Mouse (Mus musculus) E14TG2a.4 (cell line): ENCODE results near the gene Irf2bp2.
"Not testable (repeated sequence)": the region's sequence is repeated elsewhere in the genome, so short reads cannot be mapped to it uniquely, and the experiment has no call there.

Experiments
- H3K27me3 ChIP-seq: 2 replicates; pipeline ENCODE4 v1.6.1; 2014; ENCODE audit warnings: low read length, control low read depth; ENCODE audit not compliant: insufficient read depth
- H3K36me3 ChIP-seq: 2 replicates; pipeline ENCODE4 v1.6.1; 2014; ENCODE audit warnings: low read length, control low read depth; ENCODE audit not compliant: insufficient read depth
- H3K4me1 ChIP-seq: replicated peaks from 2 replicates; pipeline ENCODE4 v1.6.1; 2014; ENCODE audit warnings: low read depth, low read length, control low read depth
- H3K4me3 ChIP-seq: replicated peaks from 2 replicates; pipeline ENCODE4 v1.5.1; 2014; ENCODE audit warnings: mild to moderate bottlenecking, low read length
- H3K9me3 ChIP-seq: 2 replicates; pipeline ENCODE4 v1.6.1; 2014; ENCODE audit warnings: low read length, control low read depth
- CTCF ChIP-seq: conservative IDR thresholded peaks from 2 replicates; pipeline ENCODE4 v1.5.1; 2014; ENCODE audit warnings: low read length
- NANOG ChIP-seq: IDR thresholded peaks from 2 replicates; pipeline ENCODE4 v1.6.1; 2014; ENCODE audit warnings: borderline replicate concordance, low read length, mixed read lengths
- POU5F1 ChIP-seq: IDR thresholded peaks from 2 replicates; pipeline ENCODE4 v1.6.1; 2014; ENCODE audit warnings: low read length, borderline replicate concordance

The Irf2bp2 gene

GRCm38 (mm10) chr8:126612739-126613138, 19.0 kb upstream of the Irf2bp2 start:
- no peaks in the 10 kb centered on the region for H3K9me3 ChIP-seq
- no peak for TF ChIP-seq NANOG
- TF ChIP-seq CTCF, result no peak
- TF ChIP-seq POU5F1, result no peak
- H3K4me3 ChIP-seq, result no peak overlapping the region
- H3K36me3 ChIP-seq, result no peaks in the 10 kb centered on the region
- H3K4me1 ChIP-seq, result peaks cover 43% of the 10 kb centered on the region
- H3K27me3 ChIP-seq, result peaks cover 15% of the 10 kb centered on the region

GRCm38 (mm10) chr8:126610713-126611112, 16.9 kb upstream of the Irf2bp2 start:
- peaks cover 40% of the 10 kb centered on the region for H3K4me1 ChIP-seq
- peaks cover 18% of the 10 kb centered on the region for H3K9me3 ChIP-seq
- no peaks in the 10 kb centered on the region for H3K36me3 ChIP-seq
- TF ChIP-seq POU5F1, result no peak
- H3K4me3 ChIP-seq, result no peak overlapping the region
- H3K27me3 ChIP-seq, result peaks cover 15% of the 10 kb centered on the region

GRCm38 (mm10) chr8:126609556-126610263, 15.9 kb upstream of the Irf2bp2 start:
- Histone ChIP-seq H3K9me3 (peaks cover 28% of the 10 kb centered on the region), H3K4me3 (no peak overlapping the region), H3K27me3 (peaks cover 15% of the 10 kb centered on the region), H3K4me1 (peaks cover 33% of the 10 kb centered on the region), H3K36me3 (no peaks in the 10 kb centered on the region)
- TF ChIP-seq CTCF (no peak), NANOG (no peak), POU5F1 (no peak)

GRCm38 (mm10) chr8:126603241-126603947, 9.6 kb upstream of the Irf2bp2 start:
- Histone ChIP-seq H3K27me3 (no peaks in the 10 kb centered on the region; the same call in 1 of the 2 replicates), H3K36me3 (no peaks in the 10 kb centered on the region), H3K4me1 (peaks cover 50% of the 10 kb centered on the region), H3K9me3 (peaks cover 32% of the 10 kb centered on the region), H3K4me3 (no peak overlapping the region)
- TF ChIP-seq CTCF, result no peak
- TF ChIP-seq NANOG, result no peak
- TF ChIP-seq POU5F1, result no peak

- no peak for TF ChIP-seq POU5F1
- no peak for TF ChIP-seq CTCF
- TF ChIP-seq NANOG, result no peak
- no peaks in the 10 kb centered on the region for H3K27me3 ChIP-seq
Observed at GRCm38 (mm10) chr8:126602641-126603040, 8.9 kb upstream of the Irf2bp2 start.

GRCm38 (mm10) chr8:126601325-126601724, 7.5 kb upstream of the Irf2bp2 start:
- H3K27me3 ChIP-seq, result no peaks in the 10 kb centered on the region
- H3K4me3 ChIP-seq, result peak overlapping the region; percentile 41
- TF ChIP-seq NANOG (no peak), POU5F1 (no peak), CTCF (no peak)
- H3K9me3 ChIP-seq, result peaks cover 21% of the 10 kb centered on the region
- peaks cover 67% of the 10 kb centered on the region for H3K4me1 ChIP-seq
- H3K36me3 ChIP-seq, result no peaks in the 10 kb centered on the region

More at GRCm38 (mm10) chr8:126602641-126603040, 8.9 kb upstream of the Irf2bp2 start:
- H3K4me3 ChIP-seq, result no peak overlapping the region; the same call in 1 of the 2 replicates
- no peaks in the 10 kb centered on the region for H3K36me3 ChIP-seq
- H3K4me1 ChIP-seq, result peaks cover 54% of the 10 kb centered on the region
- peaks cover 32% of the 10 kb centered on the region for H3K9me3 ChIP-seq

GRCm38 (mm10) chr8:126600816-126601243, 7.0 kb upstream of the Irf2bp2 start:
- Histone ChIP-seq H3K36me3 (no peaks in the 10 kb centered on the region), H3K4me1 (peaks cover 72% of the 10 kb centered on the region), H3K9me3 (peaks cover 16% of the 10 kb centered on the region), H3K27me3 (no peaks in the 10 kb centered on the region), H3K4me3 (peak overlapping the region; percentile 41)
- TF ChIP-seq NANOG, result no peak
- TF ChIP-seq POU5F1, result no peak
- TF ChIP-seq CTCF, result no peak

- Histone ChIP-seq H3K4me1 (peaks cover 77% of the 10 kb centered on the region), H3K9me3 (peaks cover 11% of the 10 kb centered on the region)
- not testable (repeated sequence) for H3K27me3 ChIP-seq, H3K4me3 ChIP-seq, H3K36me3 ChIP-seq
Observed at GRCm38 (mm10) chr8:126600388-126600787, 6.6 kb upstream of the Irf2bp2 start.

- Histone ChIP-seq H3K4me1 (peaks cover 84% of the 10 kb centered on the region), H3K36me3 (no peaks in the 10 kb centered on the region), H3K4me3 (no peak overlapping the region), H3K9me3 (peaks cover under 1% of the 10 kb centered on the region), H3K27me3 (peaks cover 7% of the 10 kb centered on the region; the same call in 1 of the 2 replicates)
- no peak for TF ChIP-seq CTCF
- TF ChIP-seq POU5F1, result no peak
- TF ChIP-seq NANOG, result no peak
Observed at GRCm38 (mm10) chr8:126599297-126599696, 5.5 kb upstream of the Irf2bp2 start.
